Mouse (Mus musculus): ENCODE data around the gene Cwc22.

DNA sequence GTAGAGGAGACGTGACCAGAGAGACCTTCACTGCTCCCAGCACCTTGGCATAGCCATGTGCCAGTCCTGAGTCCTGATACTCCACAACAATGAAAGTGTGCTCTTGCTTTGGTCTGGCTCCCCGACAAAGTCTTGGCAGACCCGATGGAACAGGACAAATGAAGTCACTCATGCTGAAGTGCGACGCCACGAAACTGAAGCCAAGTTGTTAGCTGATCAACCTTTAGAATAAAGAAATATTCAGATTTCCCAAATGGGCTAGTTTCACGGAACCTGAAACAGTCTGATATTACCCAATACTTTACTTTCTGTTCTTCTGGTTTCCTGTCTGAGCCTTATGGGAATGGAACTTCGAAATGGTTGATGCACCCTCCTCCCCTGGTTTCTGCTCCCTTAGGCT is 32.9 kb upstream of the Cwc22 start:
- no peak for TF ChIP-seq TAL1 (IDR thresholded peaks at IDR 0.05; ENCODE audit: low read length)
- no peak for TF ChIP-seq GATA1 (IDR thresholded peaks at IDR 0.05; ENCODE audit: low read length)

Data from erythroblast, embryonic 14.5 days (primary cell).